Mouse (Mus musculus) heart, adult 2 months (tissue): ENCODE data around the gene Acot5. TPM values are rescaled to one million over a fixed set of nuclear protein-coding genes. Genes with fewer than 3 reads are reported as not detected.

Experiments
- DNase-seq, 2 experiments: peaks; one replicate each; pipeline ENCODE4 v3.0.0; 2021
- H3K27ac ChIP-seq: fragments of 200-600 bp; 2 replicates; pipeline ENCODE4 v1.8.1; 2022
- H3K27me3 ChIP-seq: fragments of 200-500 bp; 2 replicates; pipeline ENCODE4 v1.6.1; 2012; ENCODE audit warnings: mild to moderate bottlenecking, low read length, inconsistent platforms, mixed read lengths; ENCODE audit not compliant: control insufficient read depth, insufficient read depth
- H3K36me3 ChIP-seq: fragments of 200-500 bp; 2 replicates; pipeline ENCODE4 v1.6.1; 2012; ENCODE audit warnings: low read length, inconsistent platforms; ENCODE audit not compliant: control insufficient read depth, insufficient read depth
- H3K4me1 ChIP-seq: fragments of 200-500 bp; 2 replicates; pipeline ENCODE4 v1.6.1; 2011; ENCODE audit warnings: low read length; ENCODE audit not compliant: control insufficient read depth, insufficient read depth
- H3K4me3 ChIP-seq: fragments of 200-600 bp; 2 replicates; pipeline ENCODE4 v1.8.1; 2022
- H3K79me2 ChIP-seq: fragments of 200-500 bp; replicated peaks from 2 replicates; pipeline ENCODE4 v1.6.1; 2012; ENCODE audit warnings: mild to moderate bottlenecking, inconsistent platforms, low read length, moderate library complexity, mixed read lengths; ENCODE audit not compliant: control insufficient read depth, insufficient read depth
- H3K9ac ChIP-seq: fragments of 200-500 bp; 2 replicates; pipeline ENCODE4 v1.6.1; 2012; ENCODE audit warnings: low read depth, mild to moderate bottlenecking, control low read depth, inconsistent platforms, low read length, mixed read lengths
- CTCF ChIP-seq: fragments of 200-600 bp; IDR thresholded peaks from 2 replicates; pipeline ENCODE4 v1.8.1; 2022; ENCODE audit warnings: antibody characterized with exemption, mild to moderate bottlenecking, moderate library complexity
- EP300 ChIP-seq: fragments of 200-500 bp; IDR thresholded peaks from 2 replicates; pipeline ENCODE4 v1.6.1; 2011; ENCODE audit warnings: low read depth, low read length, control low read depth; ENCODE audit not compliant: insufficient read depth
- POLR2A ChIP-seq: fragments of 200-500 bp; IDR thresholded peaks from 2 replicates; pipeline ENCODE4 v1.6.1; 2011; ENCODE audit warnings: mild to moderate bottlenecking, low read depth, low read length, control low read depth; ENCODE audit not compliant: insufficient read depth
- WGBS: fragments of 180-500 bp; shearing (Covaris S2); methylation state at CpG from one replicate; pipeline ENCODE4 v1.1.7; 2018; 5-methylcytosine and 5-hydroxymethylcytosine counted together
- intact Hi-C: fragments of 180-260 bp; cut with DNase I; formaldehyde crosslinking; loops from one replicate; pipeline ENCODE4 v1.15.1; 2025
- polyA plus RNA-seq: library from polyadenylated mRNA; depleted of rRNA; stranded (reverse); fragments of >200 nt; gene quantifications from 2 replicates; pipeline ENCODE4 v1.2.3, GENCODE M21; 2012
- total RNA-seq, 2 experiments: library from RNA; stranded (reverse); gene quantifications; 2 replicates each; pipeline ENCODE4 v1.2.3; 2021

Gene Acot5
- total and polyA plus RNA-seq, 3 experiments, result not detected

- intact Hi-C loops, result no loop called here
These were observed 37.9 kb downstream of the Acot5 start for GRCm38 (mm10) chr12:84107012-84107411.

DNA sequence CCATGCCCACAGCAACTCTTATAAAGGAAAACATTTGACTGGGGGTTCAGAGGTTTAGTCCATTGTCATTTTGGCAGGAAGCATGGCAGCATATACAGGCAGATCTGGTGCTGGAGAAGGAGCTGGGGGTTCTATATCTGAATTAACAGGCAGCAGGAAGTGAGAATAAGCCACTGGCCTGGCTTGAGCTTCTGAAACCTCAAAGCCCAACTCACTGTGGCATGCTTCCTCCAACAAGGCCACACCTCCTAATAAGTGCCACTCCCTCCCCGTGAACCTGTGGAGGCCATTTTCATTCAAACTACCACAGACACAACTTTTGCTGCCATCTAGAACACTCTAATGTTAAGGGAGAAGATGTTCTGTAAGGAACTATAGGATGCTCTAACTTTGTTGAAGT, 38.6 kb downstream of the Acot5 start:
- Histone ChIP-seq H3K9ac (no peak overlapping the region), H3K4me3 (no peak overlapping the region), H3K36me3 (no peaks in the 10 kb centered on the region), H3K79me2 (no peaks in the 10 kb centered on the region), H3K4me1 (no peaks in the 10 kb centered on the region), H3K27me3 (no peaks in the 10 kb centered on the region), H3K27ac (no peak overlapping the region)
- 72% methylated on average over 1 of the region's 1 CpGs for WGBS
- intact Hi-C loops, result no loop called here
- no peak for DNase-seq
- TF ChIP-seq CTCF (no peak), EP300 (no peak), POLR2A (no peak)

More at GRCm38 (mm10) chr12:84107012-84107411, 37.9 kb downstream of the Acot5 start:
- no peak for TF ChIP-seq EP300
- no peak for TF ChIP-seq POLR2A
- no peak for TF ChIP-seq CTCF
- Histone ChIP-seq H3K27ac (no peak overlapping the region), H3K9ac (no peak overlapping the region), H3K4me3 (no peak overlapping the region), H3K79me2 (no peaks in the 10 kb centered on the region), H3K4me1 (no peaks in the 10 kb centered on the region), H3K36me3 (no peaks in the 10 kb centered on the region), H3K27me3 (no peaks in the 10 kb centered on the region)
- 87% methylated on average over 3 of the region's 3 CpGs for WGBS
- DNase-seq, result no peak

- H3K79me2 ChIP-seq, result no peaks in the 10 kb centered on the region
- TF ChIP-seq POLR2A, result no peak
- TF ChIP-seq CTCF, result 0 out of 2 replicates have a peak, but pooled peaks have one; percentile 5
- WGBS, result 88% methylated on average over 1 of the region's 1 CpGs
These were observed 40.8 kb downstream of the Acot5 start for GRCm38 (mm10) chr12:84109924-84110323.

GRCm38 (mm10) chr12:84110814-84111213, 41.7 kb downstream of the Acot5 start:
- no peak for DNase-seq
- Histone ChIP-seq H3K27me3 (no peaks in the 10 kb centered on the region), H3K4me1 (peaks cover 1% of the 10 kb centered on the region; the same call in 1 of the 2 replicates), H3K4me3 (no peak overlapping the region), H3K9ac (no peak overlapping the region), H3K36me3 (no peaks in the 10 kb centered on the region), H3K27ac (no peak overlapping the region), H3K79me2 (no peaks in the 10 kb centered on the region)
- intact Hi-C loops, result no loop called here
- TF ChIP-seq EP300 (no peak), POLR2A (no peak), CTCF (no peak)
- WGBS, result 89% methylated on average over 4 of the region's 4 CpGs

More at GRCm38 (mm10) chr12:84109924-84110323, 40.8 kb downstream of the Acot5 start:
- Histone ChIP-seq H3K4me1 (peaks cover under 1% of the 10 kb centered on the region; the same call in 1 of the 2 replicates), H3K4me3 (no peak overlapping the region), H3K27ac (no peak overlapping the region), H3K36me3 (no peaks in the 10 kb centered on the region), H3K27me3 (no peaks in the 10 kb centered on the region), H3K9ac (no peak overlapping the region)
- DNase-seq, result no peak
- intact Hi-C loops, result no loop called here

- Histone ChIP-seq H3K36me3 (no peaks in the 10 kb centered on the region), H3K4me3 (peak overlapping the region; percentile 60), H3K27ac (no peak overlapping the region), H3K79me2 (no peaks in the 10 kb centered on the region), H3K4me1 (peaks cover 1% of the 10 kb centered on the region; the same call in 1 of the 2 replicates), H3K27me3 (no peaks in the 10 kb centered on the region), H3K9ac (no peak overlapping the region)
- no peak for DNase-seq
- TF ChIP-seq CTCF (no peak), POLR2A (no peak), EP300 (no peak)
- intact Hi-C loops, result no loop called here
- 31% methylated on average over 6 of the region's 6 CpGs for WGBS
These were observed 44.6 kb downstream of the Acot5 start for GRCm38 (mm10) chr12:84113676-84114075.

- H3K27ac ChIP-seq, result peak within 1 kb of the TSS; percentile 16
- H3K79me2 ChIP-seq, result no peaks in the 10 kb centered on the region
- peak within 1 kb of the TSS; percentile 61 for H3K9ac ChIP-seq
- peak within 1 kb of the TSS; percentile 60 for H3K4me3 ChIP-seq
- intact Hi-C loops, result no loop called here
- H3K36me3 ChIP-seq, result no peaks in the 10 kb centered on the region
- peaks cover 1% of the 10 kb centered on the region; the same call in 1 of the 2 replicates for H3K4me1 ChIP-seq
- WGBS, result 2% methylated on average over 30 of the region's 35 CpGs
- no peaks in the 10 kb centered on the region for H3K27me3 ChIP-seq
- no peak for TF ChIP-seq POLR2A
- TF ChIP-seq EP300, result no peak
- TF ChIP-seq CTCF, result 0 out of 2 replicates have a peak, but pooled peaks have one; percentile 19
- peak; percentile 89 to 91 for DNase-seq
These were observed 45.2 kb downstream of the Acot5 start, which contains the start of gene Dnal1 for GRCm38 (mm10) chr12:84114153-84114994. Gene Dnal1, plus strand, starts transcription at chr12:84114366.
